Mouse (Mus musculus) heart, adult 18-20 months (tissue): ENCODE measurements at regions not wholly inside any gene's neighbourhood (a gene's known extent, or its start where the extent isn't known, plus 50 kb on each side); places are given as distances from the start of the nearest gene placed in this dataset.
"Not testable (repeated sequence)": the region's sequence is repeated elsewhere in the genome, so short reads cannot be mapped to it uniquely, and the experiment has no call there.

ENCODE experiments used
- DNase-seq, 2 experiments: peaks; one replicate each; pipeline ENCODE4 v3.0.0; 2021 to 2022; ENCODE audit warnings: mixed read lengths in 1 of 2

DNA sequence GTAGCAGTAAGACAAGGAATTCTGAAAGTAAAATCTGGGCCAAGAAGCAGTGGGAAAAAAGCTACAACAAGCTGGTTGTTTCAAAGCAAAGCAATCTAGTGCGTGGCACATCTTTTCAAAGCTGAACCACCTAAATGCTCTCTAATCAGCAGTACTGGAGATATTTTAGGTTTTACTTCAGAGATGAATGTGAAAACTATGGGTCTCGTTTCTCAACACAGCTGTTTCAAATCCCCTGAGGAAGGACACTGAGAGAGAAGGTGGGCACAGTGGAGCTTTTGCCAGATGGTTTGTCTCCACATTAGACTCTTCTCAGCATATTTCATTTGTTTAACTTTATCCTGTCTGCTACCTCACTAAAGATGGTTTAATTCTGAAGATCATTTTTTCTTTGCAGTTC lies 183.8 kb upstream of the Gria3 start:
- no peak for DNase-seq

GRCm38 (mm10) chrX:41249739-41250138 lies 150.9 kb upstream of the Gria3 start:
- DNase-seq, result not testable (repeated sequence)

DNA sequence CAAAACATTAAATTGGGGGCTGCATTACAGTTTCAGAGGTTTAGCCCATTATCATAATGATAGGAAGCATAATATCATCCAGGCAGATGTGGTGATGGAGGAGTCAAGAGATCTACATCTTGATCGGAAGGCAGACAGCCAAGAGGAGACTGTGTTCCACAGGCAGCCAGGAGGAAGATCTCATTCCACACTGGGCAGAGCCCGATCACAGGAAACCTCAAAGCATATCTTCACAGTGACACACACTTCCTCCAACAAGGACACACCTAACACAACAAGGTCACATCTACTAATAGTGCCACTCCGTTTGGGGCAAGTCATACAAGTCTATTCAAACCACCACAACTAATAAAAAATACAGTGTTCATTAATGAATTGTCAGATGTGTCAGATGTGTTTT lies 147.7 kb upstream of the Gria3 start:
- DNase-seq, result no peak

- no peak for DNase-seq
Measured at GRCm38 (mm10) chrX:41254695-41255094, 146.0 kb upstream of the Gria3 start.

GRCm38 (mm10) chrX:41291098-41291497 lies 109.6 kb upstream of the Gria3 start:
- peak in 1 of 2 experiments; percentile 0 for DNase-seq

DNA sequence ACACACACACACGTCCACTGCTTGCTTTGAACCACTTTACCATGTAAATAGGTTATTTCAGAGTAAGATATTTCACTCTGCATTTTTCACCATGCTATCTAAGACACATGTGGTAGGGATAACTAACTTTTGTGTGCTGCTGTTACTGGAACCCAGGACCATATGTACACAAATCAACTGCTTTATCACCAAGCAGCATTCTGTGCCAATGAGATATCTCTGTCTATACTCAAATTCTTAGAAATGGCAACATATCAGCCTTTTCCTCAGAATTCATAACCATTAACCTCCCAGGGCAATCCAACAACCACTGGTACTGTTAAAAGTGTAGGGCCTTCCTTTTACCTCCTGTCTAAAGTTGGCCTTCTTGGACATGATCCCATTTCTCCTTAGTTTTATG lies 84.2 kb upstream of the Gria3 start:
- DNase-seq, result no peak

- DNase-seq, result no peak
Measured at GRCm38 (mm10) chrX:41317740-41318139, 82.9 kb upstream of the Gria3 start.

DNA sequence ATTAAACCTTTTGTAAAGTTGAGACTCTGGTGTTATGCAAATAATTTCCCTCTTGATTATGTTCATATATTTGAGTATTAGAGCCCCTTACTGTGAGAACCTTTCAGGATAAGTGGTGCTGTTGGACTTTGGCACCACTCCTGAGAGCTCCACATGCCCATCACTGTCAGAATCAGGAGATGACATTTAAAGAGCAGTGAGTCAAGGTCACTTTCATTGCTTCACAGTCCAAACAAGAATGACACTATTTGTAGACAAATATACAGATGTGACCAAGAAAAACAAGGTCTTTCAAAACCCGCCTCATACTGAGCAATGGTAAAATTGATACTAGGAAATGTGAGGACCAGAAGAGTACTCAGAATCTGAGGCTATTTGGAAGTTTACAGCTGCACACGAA lies 80.8 kb upstream of the Gria3 start:
- DNase-seq, result no peak
